Mouse (Mus musculus) lung, postnatal 0 days (tissue): ENCODE measurements around the gene Slc25a17.

ENCODE experiments used
- CTCF ChIP-seq: IDR thresholded peaks from 2 replicates; pipeline ENCODE4 v1.5.1; 2016; ENCODE audit warnings: antibody characterized with exemption, mild to moderate bottlenecking
- EP300 ChIP-seq: IDR thresholded peaks from 2 replicates; pipeline ENCODE4 v1.6.1; 2016; ENCODE audit warnings: antibody characterized with exemption, mild to moderate bottlenecking, control low read depth

DNA sequence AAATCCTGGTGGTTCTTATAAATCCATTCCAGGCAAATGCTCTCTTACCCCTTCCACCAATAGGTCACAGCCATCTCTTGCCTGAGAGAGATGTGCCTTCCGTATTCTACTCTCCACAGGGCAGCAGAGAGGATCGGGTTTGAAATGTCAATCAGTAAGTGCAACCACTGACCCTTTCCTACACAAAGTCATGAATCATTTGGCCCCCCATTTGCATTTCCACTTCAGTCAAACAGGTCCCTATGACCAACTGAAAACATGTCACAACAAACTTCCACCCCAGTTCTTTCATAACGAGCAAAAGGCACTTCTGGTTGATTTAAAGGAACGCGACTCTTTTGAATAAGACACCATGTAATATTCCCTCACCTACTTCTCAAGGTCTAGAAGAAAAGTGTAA lies 1.2 kb downstream of the Slc25a17 start:
- TF ChIP-seq CTCF (no peak), EP300 (no peak)
